ENCODE assay signal across 8 mouse cellular contexts in genomic region chr13:23710374-23711089, GRCm38 (mm10). TPM values are rescaled to one million over a fixed set of nuclear protein-coding genes. Genes with fewer than 3 reads are reported as not detected.
DNase-seq lines count a peak whose midpoint lies in the region; ATAC-seq lines count a peak whose summit lies in the region.

Hfe (minus strand) TSS chr13:23710854.

- WGBS in forebrain, embryonic 15.5 days, result 5% methylated on average over 17 of the region's 17 CpGs
- 1% methylated on average over 15 of the region's 17 CpGs for WGBS in limb, embryonic 13.5 days
- WGBS in midbrain, embryonic 12.5 days, result 5% methylated on average over 16 of the region's 17 CpGs

- peak; percentile 58; the same call in 1 of the 2 replicates for ATAC-seq in forebrain, embryonic 15.5 days (replicated peaks)
- peak; percentile 73 to 90 for ATAC-seq in hematopoietic stem cell, adult 5-6 weeks (replicated peaks in 1 of 2; ENCODE audit: insufficient read depth in 1 of 2, low FRiP score in 2 of 2, low TSS enrichment in 1 of 2, low read depth in 1 of 2, poor library complexity in 2 of 2, severe bottlenecking in 2 of 2)
- ATAC-seq in limb, embryonic 13.5 days (ENCODE audit: low FRiP score, low read depth), result peak; percentile 59; the same call in 1 of the 2 replicates
- ATAC-seq in midbrain, embryonic 12.5 days (ENCODE audit: low FRiP score, low read depth), result no peak

- no peaks in the 10 kb centered on the region; the same call in 1 of the 2 replicates for H3K27me3 ChIP-seq in forebrain, embryonic 15.5 days
- H3K27me3 ChIP-seq in limb, embryonic 13.5 days, result no peaks in the 10 kb centered on the region
- H3K27me3 ChIP-seq in midbrain, embryonic 12.5 days, result peaks cover 11% of the 10 kb centered on the region; the same call in 1 of the 2 replicates

- peak within 1 kb of the TSS; percentile 33 for H3K4me3 ChIP-seq in forebrain, embryonic 15.5 days
- peak within 1 kb of the TSS; percentile 46 for H3K4me3 ChIP-seq in limb, embryonic 13.5 days
- H3K4me3 ChIP-seq in midbrain, embryonic 12.5 days, result peak within 1 kb of the TSS; percentile 34

- H3K4me1 ChIP-seq in forebrain, embryonic 15.5 days, result peaks cover 16% of the 10 kb centered on the region
- H3K4me1 ChIP-seq in limb, embryonic 13.5 days, result peaks cover 29% of the 10 kb centered on the region
- peaks cover 16% of the 10 kb centered on the region for H3K4me1 ChIP-seq in midbrain, embryonic 12.5 days

- H3K27ac ChIP-seq in forebrain, embryonic 15.5 days (replicated peaks), result no peak within 1 kb of the TSS
- H3K27ac ChIP-seq in limb, embryonic 13.5 days, result peak within 1 kb of the TSS; percentile 28; the same call in 1 of the 2 replicates
- H3K27ac ChIP-seq in midbrain, embryonic 12.5 days (replicated peaks), result no peak within 1 kb of the TSS

- no peaks in the 10 kb centered on the region for H3K9me3 ChIP-seq in forebrain, embryonic 15.5 days
- H3K9me3 ChIP-seq in limb, embryonic 13.5 days, result no peaks in the 10 kb centered on the region
- H3K9me3 ChIP-seq in midbrain, embryonic 12.5 days, result no peaks in the 10 kb centered on the region

- H3K9ac ChIP-seq in forebrain, embryonic 15.5 days (replicated peaks), result peak within 1 kb of the TSS; percentile 43
- H3K9ac ChIP-seq in limb, embryonic 13.5 days, result peak within 1 kb of the TSS; percentile 70
- peak within 1 kb of the TSS; percentile 37; the same call in 1 of the 2 replicates for H3K9ac ChIP-seq in midbrain, embryonic 12.5 days (replicated peaks)

- no peaks in the 10 kb centered on the region for H3K36me3 ChIP-seq in forebrain, embryonic 15.5 days
- H3K36me3 ChIP-seq in limb, embryonic 13.5 days, result no peaks in the 10 kb centered on the region
- H3K36me3 ChIP-seq in midbrain, embryonic 12.5 days, result no peaks in the 10 kb centered on the region

- peak; percentile 27 for DNase-seq in ES-CJ7 (ENCODE audit: low read depth, low spot score)
- DNase-seq in adrenal gland, postnatal 10 days, result peak; percentile 74
- peak; percentile 40 to 69 for DNase-seq in spleen, postnatal 4 days (ENCODE audit: low spot score in 2 of 2)
- no peak for DNase-seq in cerebellum, adult 9-10 months

- peak within 1 kb of the TSS; percentile 48 for H3K4me2 ChIP-seq in forebrain, embryonic 15.5 days (replicated peaks)
- peak within 1 kb of the TSS; percentile 74 for H3K4me2 ChIP-seq in limb, embryonic 13.5 days (replicated peaks)
- H3K4me2 ChIP-seq in midbrain, embryonic 12.5 days (replicated peaks), result peak within 1 kb of the TSS; percentile 57

RNA-seq across cellular contexts. Expression of gene Hfe, which starts in this region (rescaled TPM):
- 10 to 100 TPM; 23.3 to 31.0 TPM for total RNA-seq in adrenal gland, postnatal 10 days (2021)
- polyA plus RNA-seq in forebrain, embryonic 15.5 days (2015; fragmentation: Nextera tagmentation; extraction: Ambion mirVana), result 2.0 and 3.4 TPM in 2 replicates
- 3.1 TPM in 2 replicates for total RNA-seq in hematopoietic stem cell, adult 5-6 weeks (2017)
- polyA plus RNA-seq in limb, embryonic 13.5 days (2015; fragmentation: Nextera tagmentation; extraction: Ambion mirVana), result 5.2 and 5.5 TPM in 2 replicates
- polyA plus RNA-seq in midbrain, embryonic 12.5 days (2016; fragmentation: Nextera tagmentation; extraction: Ambion mirVana), result 3.1 and 3.3 TPM in 2 replicates
